Mouse (Mus musculus): ENCODE data around the gene Nrbf2.

GRCm38 (mm10) chr10:67226543-67226942 lies 58.6 kb downstream of the Nrbf2 start:
- TF ChIP-seq POLR2A (IDR thresholded peaks at IDR 0.05; ENCODE audit: extremely low read depth, insufficient read depth, low read length) (no peak), CTCF (IDR thresholded peaks at IDR 0.05; ENCODE audit: extremely low read depth, insufficient read depth, low read length) (no peak)
